Mouse (Mus musculus) neutrophil, adult 5-6 weeks (primary cell): ENCODE results near the gene Sorbs1. TPM values are rescaled to one million over a fixed set of nuclear protein-coding genes. Genes with fewer than 3 reads are reported as not detected.

Source experiments
- ATAC-seq: fragments of 151-379, 151-347 bp; 2 replicates; pipeline ENCODE4 v1.8.0; 2017; ENCODE audit warnings: mild to moderate bottlenecking, moderate TSS enrichment; ENCODE audit not compliant: insufficient number of reproducible peaks, poor library complexity, low FRiP score, severe bottlenecking; ENCODE audit errors: extremely low read depth
- total RNA-seq: library from RNA; stranded (forward); fragments of 200-1000 nt; gene quantifications from 2 replicates; pipeline ENCODE4 v1.2.3, GENCODE M21; 2017

Gene Sorbs1
- total RNA-seq, 1 experiment from 2014 or later, result 9.8 TPM

- no peak for ATAC-seq
Measured at GRCm38 (mm10) chr19:40490765-40491164, 22.8 kb downstream of the Sorbs1 start.

- no peak for ATAC-seq
Measured at GRCm38 (mm10) chr19:40489633-40490032, 23.9 kb downstream of the Sorbs1 start.

- no peak for ATAC-seq
Measured at GRCm38 (mm10) chr19:40488853-40489454, 24.6 kb downstream of the Sorbs1 start.

GRCm38 (mm10) chr19:40487561-40487960 lies 26.0 kb downstream of the Sorbs1 start:
- ATAC-seq, result no peak

GRCm38 (mm10) chr19:40481115-40481514 lies 32.5 kb downstream of the Sorbs1 start:
- no peak for ATAC-seq

GRCm38 (mm10) chr19:40478161-40478575 lies 35.4 kb downstream of the Sorbs1 start:
- ATAC-seq, result no peak

- no peak for ATAC-seq
Measured at GRCm38 (mm10) chr19:40477445-40477941, 36.1 kb downstream of the Sorbs1 start.

GRCm38 (mm10) chr19:40476491-40476890 lies 37.1 kb downstream of the Sorbs1 start:
- ATAC-seq, result no peak

GRCm38 (mm10) chr19:40471526-40472245 lies 41.9 kb downstream of the Sorbs1 start:
- no peak for ATAC-seq

GRCm38 (mm10) chr19:40469792-40470191 lies 43.8 kb downstream of the Sorbs1 start:
- no peak for ATAC-seq

- ATAC-seq, result no peak
Measured at GRCm38 (mm10) chr19:40468308-40468707, 45.3 kb downstream of the Sorbs1 start.

GRCm38 (mm10) chr19:40467810-40468209 lies 45.8 kb downstream of the Sorbs1 start:
- ATAC-seq, result no peak

- no peak for ATAC-seq
Measured at GRCm38 (mm10) chr19:40465339-40465738, 48.2 kb downstream of the Sorbs1 start.

- no peak for ATAC-seq
Measured at GRCm38 (mm10) chr19:40464408-40464807, 49.2 kb downstream of the Sorbs1 start.

GRCm38 (mm10) chr19:40462892-40463291 lies 50.7 kb downstream of the Sorbs1 start:
- no peak for ATAC-seq

GRCm38 (mm10) chr19:40462481-40462880 lies 51.1 kb downstream of the Sorbs1 start:
- no peak for ATAC-seq

- ATAC-seq, result no peak
Measured at GRCm38 (mm10) chr19:40461662-40462061, 51.9 kb downstream of the Sorbs1 start.

GRCm38 (mm10) chr19:40460854-40461490 lies 52.6 kb downstream of the Sorbs1 start:
- ATAC-seq, result no peak

- no peak for ATAC-seq
Measured at GRCm38 (mm10) chr19:40459338-40459737, 54.2 kb downstream of the Sorbs1 start.

- ATAC-seq, result no peak
Measured at GRCm38 (mm10) chr19:40458806-40459205, 54.8 kb downstream of the Sorbs1 start.
